In genomic region chr12:24868694-24869093, GRCm38 (mm10) we compare ENCODE assay signal across 20 mouse cellular contexts. TPM values are rescaled to one million over a fixed set of nuclear protein-coding genes. Genes with fewer than 3 reads are reported as not detected.
DNase-seq lines count a peak whose midpoint lies in the region; ATAC-seq and TF ChIP-seq lines count a peak whose summit lies in the region.
"Had no signal": no experiment of that assay in that cellular context is flagged by ENCODE, and none has a peak within 500 bp of the region (broad histone marks: within the 10 kb centered on the region; RNA-seq: fewer than 3 reads in every experiment).

No protein-coding gene starts in this region.

- H3K4me1 ChIP-seq in kidney, embryonic 15.5 days: peaks cover 26% of the 10 kb centered on the region
- peaks cover 6% of the 10 kb centered on the region; the same call in 1 of the 2 replicates for H3K4me1 ChIP-seq in kidney, adult 2 months (ENCODE audit: control insufficient read depth, insufficient read depth, low read length)
- H3K4me1 ChIP-seq in limb, embryonic 15.5 days: peaks cover 32% of the 10 kb centered on the region
- peaks cover 7% of the 10 kb centered on the region for H3K4me1 ChIP-seq in hindbrain, embryonic 16.5 days (ENCODE audit: control insufficient read depth, insufficient read depth, low read depth, low read length)

- 0 out of 2 replicates have a peak overlapping the region, but pooled peaks have one; percentile 27 for H3K27ac ChIP-seq in kidney, embryonic 15.5 days
- H3K27ac ChIP-seq in kidney, adult 2 months (ENCODE audit: insufficient read depth, low read depth, low read length): no peak overlapping the region
- 0 out of 2 replicates have a peak overlapping the region, but pooled peaks have one; percentile 6 for H3K27ac ChIP-seq in limb, embryonic 15.5 days
- no peak overlapping the region for H3K27ac ChIP-seq in hindbrain, embryonic 16.5 days (ENCODE audit: low read depth, low read length)
- H3K27ac ChIP-seq: embryonic facial prominence, embryonic 13.5 days; forebrain, embryonic 12.5 days; gastrocnemius, adult 2 months; heart, embryonic 15.5 days; hindbrain, embryonic 10.5 days; hindbrain, embryonic 14.5 days had no signal

- no peak for DNase-seq in kidney, adult 2 months
- DNase-seq in cerebellum, adult 9-11 months: no peak
- no peak for DNase-seq in adrenal gland, adult 8-10 months
- DNase-seq: adrenal gland, adult 2 months; adrenal gland, postnatal 36 days; cerebellum, adult 8-10 months; cerebellum, postnatal 25 days; gastrocnemius, adult 2 months; gastrocnemius, postnatal 25 days; heart, adult 11 months; heart, postnatal 14 days had no signal

- WGBS in kidney, embryonic 15.5 days: 82% methylated on average over 4 of the region's 4 CpGs
- 82% methylated on average over 4 of the region's 4 CpGs for WGBS in kidney, adult 2 months
- 74% methylated on average over 4 of the region's 4 CpGs for WGBS in limb, embryonic 15.5 days
- WGBS in hindbrain, embryonic 16.5 days: 87% methylated on average over 4 of the region's 4 CpGs

- H3K4me2 ChIP-seq in kidney, embryonic 15.5 days: no peak overlapping the region
- H3K4me2 ChIP-seq in limb, embryonic 15.5 days: no peak overlapping the region
- H3K4me2 ChIP-seq in hindbrain, embryonic 16.5 days (ENCODE audit: low read length): no peak overlapping the region
- H3K4me2 ChIP-seq: embryonic facial prominence, embryonic 13.5 days; forebrain, embryonic 12.5 days; heart, embryonic 15.5 days; hindbrain, embryonic 14.5 days had no signal

- no peaks in the 10 kb centered on the region for H3K36me3 ChIP-seq in kidney, embryonic 15.5 days
- H3K36me3 ChIP-seq in kidney, adult 2 months (ENCODE audit: control insufficient read depth, insufficient read depth, low read length): no peaks in the 10 kb centered on the region
- H3K36me3 ChIP-seq in limb, embryonic 15.5 days: no peaks in the 10 kb centered on the region
- no peaks in the 10 kb centered on the region for H3K36me3 ChIP-seq in hindbrain, embryonic 16.5 days (ENCODE audit: control insufficient read depth, insufficient read depth, low read length)
- H3K36me3 ChIP-seq: embryonic facial prominence, embryonic 13.5 days; forebrain, embryonic 12.5 days; heart, embryonic 15.5 days; hindbrain, embryonic 10.5 days had no signal

- no peaks in the 10 kb centered on the region for H3K9me3 ChIP-seq in kidney, embryonic 15.5 days (replicated peaks)
- no peaks in the 10 kb centered on the region for H3K9me3 ChIP-seq in limb, embryonic 15.5 days
- no peaks in the 10 kb centered on the region for H3K9me3 ChIP-seq in hindbrain, embryonic 16.5 days (ENCODE audit: control insufficient read depth, low read length)
- H3K9me3 ChIP-seq: embryonic facial prominence, embryonic 13.5 days; forebrain, embryonic 12.5 days; heart, embryonic 15.5 days; hindbrain, embryonic 10.5 days had no signal

- TF ChIP-seq POLR2A in kidney, adult 2 months (IDR thresholded peaks at IDR 0.05; ENCODE audit: low read depth, low read length): no peak

- H3K4me3 ChIP-seq in kidney, embryonic 15.5 days (replicated peaks): no peak overlapping the region
- no peak overlapping the region for H3K4me3 ChIP-seq in kidney, adult 2 months (ENCODE audit: insufficient read depth, low read depth, low read length)
- H3K4me3 ChIP-seq in limb, embryonic 15.5 days: no peak overlapping the region
- no peak overlapping the region for H3K4me3 ChIP-seq in hindbrain, embryonic 16.5 days (ENCODE audit: low read length)
- H3K4me3 ChIP-seq: embryonic facial prominence, embryonic 13.5 days; forebrain, embryonic 12.5 days; gastrocnemius, adult 2 months; heart, embryonic 15.5 days; hindbrain, embryonic 10.5 days had no signal

- no peak overlapping the region for H3K9ac ChIP-seq in kidney, embryonic 15.5 days
- no peak overlapping the region for H3K9ac ChIP-seq in limb, embryonic 15.5 days
- H3K9ac ChIP-seq in hindbrain, embryonic 16.5 days (ENCODE audit: low read depth, low read length): no peak overlapping the region
- H3K9ac ChIP-seq: embryonic facial prominence, embryonic 13.5 days; forebrain, embryonic 12.5 days; heart, embryonic 15.5 days; hindbrain, embryonic 14.5 days had no signal

- H3K27me3 ChIP-seq in kidney, embryonic 15.5 days: no peaks in the 10 kb centered on the region
- no peaks in the 10 kb centered on the region for H3K27me3 ChIP-seq in kidney, adult 2 months (replicated peaks; ENCODE audit: control insufficient read depth, insufficient read depth, low read length)
- no peaks in the 10 kb centered on the region for H3K27me3 ChIP-seq in limb, embryonic 15.5 days
- no peaks in the 10 kb centered on the region for H3K27me3 ChIP-seq in hindbrain, embryonic 16.5 days (replicated peaks; ENCODE audit: control insufficient read depth, insufficient read depth, low read length)
- H3K27me3 ChIP-seq: embryonic facial prominence, embryonic 13.5 days; forebrain, embryonic 12.5 days; heart, embryonic 15.5 days had no signal

- ATAC-seq in kidney, embryonic 15.5 days (replicated peaks; ENCODE audit: low FRiP score): no peak
- ATAC-seq in granulocyte monocyte progenitor cell, adult 5-6 weeks (replicated peaks; ENCODE audit: poor library complexity, severe bottlenecking): peak; percentile 69
- ATAC-seq in limb, embryonic 15.5 days (ENCODE audit: insufficient number of reproducible peaks, low FRiP score, low TSS enrichment, low read depth): no peak
- ATAC-seq in hindbrain, embryonic 16.5 days: no peak

- no peak for TF ChIP-seq CTCF in kidney, adult 2 months (conservative IDR thresholded peaks at IDR 0.05; ENCODE audit: insufficient read depth, insufficient read length, low read depth, low read length)

RNA-seq across cellular contexts. Expression of gene Mboat2, which starts 38.0 kb away (rescaled TPM):
- 41.1 and 42.2 TPM in 2 replicates for polyA plus RNA-seq in kidney, embryonic 15.5 days (2015; fragmentation: Nextera tagmentation; extraction: Ambion mirVana)
- 5.2 and 6.2 TPM in 2 replicates for polyA plus RNA-seq in kidney, adult 2 months (2012; rRNA removed)
- 0.39 and 0.70 TPM in 2 replicates for total RNA-seq in granulocyte monocyte progenitor cell, adult 5-6 weeks (2014; fragmentation: Nextera tagmentation)
- 0.47 and 0.98 TPM in 2 replicates for total RNA-seq in granulocyte monocyte progenitor cell, adult 5-6 weeks (2017)
- polyA plus RNA-seq in limb, embryonic 15.5 days (2015; fragmentation: Nextera tagmentation; extraction: Ambion mirVana): 122 and 127 TPM in 2 replicates
- 65.8 and 68.6 TPM in 2 replicates for polyA plus RNA-seq in hindbrain, embryonic 16.5 days (2015; fragmentation: Nextera tagmentation; extraction: Ambion mirVana)
- total RNA-seq in adrenal gland, adult 8-10 months (2022): 10 to 100 TPM; 16.1 to 38.7 (median 28.7) TPM

Comparison
In these comparisons a context has a peak if more than half of its experiments do, and no peak if none do; other contexts are left out.
1. H3K27ac ChIP-seq: peak in kidney, embryonic 15.5 days (single experiment) and limb, embryonic 15.5 days (single experiment); none in kidney, adult 2 months (single experiment) and hindbrain, embryonic 16.5 days (single experiment).